Mouse (Mus musculus): Measurements from ENCODE around the gene Mcrs1. TPM values are rescaled to one million over a fixed set of nuclear protein-coding genes. Genes with fewer than 3 reads are reported as not detected.
"Not testable (repeated sequence)": the region's sequence is repeated elsewhere in the genome, so short reads cannot be mapped to it uniquely, and the experiment has no call there.

Gene Mcrs1
- polyA plus RNA-seq, 1 experiment, result 84.9 TPM

- Histone ChIP-seq H3K4me3 (replicated peaks; ENCODE audit: insufficient read depth, low read depth, low read length) (no peak overlapping the region), H3K4me1 (ENCODE audit: control insufficient read depth, insufficient read depth, low read length) (peaks cover 27% of the 10 kb centered on the region), H3K27ac (ENCODE audit: insufficient read depth, low read length) (no peak overlapping the region), H3K27me3 (ENCODE audit: control insufficient read depth, insufficient read depth, low read length) (no peaks in the 10 kb centered on the region)
- WGBS, result 36% methylated on average over 9 of the region's 9 CpGs
- TF ChIP-seq CTCF (IDR thresholded peaks at IDR 0.05; ENCODE audit: borderline replicate concordance, insufficient read depth, low read depth, low read length) (no peak), POLR2A (IDR thresholded peaks at IDR 0.05; ENCODE audit: borderline replicate concordance, insufficient read depth, low read length) (no peak)
- peak in 1 of 2 experiments; percentile 68 for DNase-seq
Measured at GRCm38 (mm10) chr15:99248972-99249371, 2.8 kb downstream of the Mcrs1 start.

- DNase-seq, result peak; percentile 57 to 67
- H3K27me3 ChIP-seq (ENCODE audit: control insufficient read depth, insufficient read depth, low read length); H3K4me3 ChIP-seq (replicated peaks; ENCODE audit: insufficient read depth, low read depth, low read length): not testable (repeated sequence)
- Histone ChIP-seq H3K27ac (ENCODE audit: insufficient read depth, low read length) (peak overlapping the region; percentile 14), H3K4me1 (ENCODE audit: control insufficient read depth, insufficient read depth, low read length) (peaks cover 27% of the 10 kb centered on the region)
- 17% methylated on average over 6 of the region's 6 CpGs for WGBS
Measured at GRCm38 (mm10) chr15:99246736-99247135, 5.0 kb downstream of the Mcrs1 start.

GRCm38 (mm10) chr15:99242045-99242444 lies 9.7 kb downstream of the Mcrs1 start:
- no peak overlapping the region for H3K4me3 ChIP-seq (replicated peaks; ENCODE audit: insufficient read depth, low read depth, low read length)
- TF ChIP-seq CTCF (IDR thresholded peaks at IDR 0.05; ENCODE audit: borderline replicate concordance, insufficient read depth, low read depth, low read length), result no peak
- TF ChIP-seq POLR2A (IDR thresholded peaks at IDR 0.05; ENCODE audit: borderline replicate concordance, insufficient read depth, low read length), result no peak
- no peak for DNase-seq
- no peak overlapping the region for H3K27ac ChIP-seq (ENCODE audit: insufficient read depth, low read length)
- 82% methylated on average over 10 of the region's 10 CpGs for WGBS
- no peaks in the 10 kb centered on the region for H3K27me3 ChIP-seq (ENCODE audit: control insufficient read depth, insufficient read depth, low read length)
- peaks cover 11% of the 10 kb centered on the region for H3K4me1 ChIP-seq (ENCODE audit: control insufficient read depth, insufficient read depth, low read length)

GRCm38 (mm10) chr15:99241249-99241648 lies 10.5 kb downstream of the Mcrs1 start:
- 43% methylated on average over 4 of the region's 4 CpGs for WGBS
- no peak for DNase-seq
- no peak overlapping the region for H3K27ac ChIP-seq (ENCODE audit: insufficient read depth, low read length)
- no peaks in the 10 kb centered on the region for H3K27me3 ChIP-seq (ENCODE audit: control insufficient read depth, insufficient read depth, low read length)
- TF ChIP-seq CTCF (IDR thresholded peaks at IDR 0.05; ENCODE audit: borderline replicate concordance, insufficient read depth, low read depth, low read length), result no peak
- TF ChIP-seq POLR2A (IDR thresholded peaks at IDR 0.05; ENCODE audit: borderline replicate concordance, insufficient read depth, low read length), result no peak
- H3K4me1 ChIP-seq (ENCODE audit: control insufficient read depth, insufficient read depth, low read length), result peaks cover 4% of the 10 kb centered on the region
- no peak overlapping the region for H3K4me3 ChIP-seq (replicated peaks; ENCODE audit: insufficient read depth, low read depth, low read length)

GRCm38 (mm10) chr15:99240129-99240528 lies 11.6 kb downstream of the Mcrs1 start:
- TF ChIP-seq CTCF (IDR thresholded peaks at IDR 0.05; ENCODE audit: borderline replicate concordance, insufficient read depth, low read depth, low read length) (peak; percentile 8; the same call in 1 of the 2 replicates), POLR2A (IDR thresholded peaks at IDR 0.05; ENCODE audit: borderline replicate concordance, insufficient read depth, low read length) (no peak)
- H3K4me1 ChIP-seq (ENCODE audit: control insufficient read depth, insufficient read depth, low read length), result no peaks in the 10 kb centered on the region; the same call in 1 of the 2 replicates
- DNase-seq, result no peak
- no peak overlapping the region for H3K4me3 ChIP-seq (replicated peaks; ENCODE audit: insufficient read depth, low read depth, low read length)
- 72% methylated on average over 4 of the region's 4 CpGs for WGBS
- no peak overlapping the region for H3K27ac ChIP-seq (ENCODE audit: insufficient read depth, low read length)
- no peaks in the 10 kb centered on the region for H3K27me3 ChIP-seq (ENCODE audit: control insufficient read depth, insufficient read depth, low read length)

- Histone ChIP-seq H3K27ac (ENCODE audit: insufficient read depth, low read length) (no peak overlapping the region), H3K4me3 (replicated peaks; ENCODE audit: insufficient read depth, low read depth, low read length) (no peak overlapping the region), H3K4me1 (ENCODE audit: control insufficient read depth, insufficient read depth, low read length) (no peaks in the 10 kb centered on the region; the same call in 1 of the 2 replicates), H3K27me3 (ENCODE audit: control insufficient read depth, insufficient read depth, low read length) (no peaks in the 10 kb centered on the region)
- no peak for TF ChIP-seq POLR2A (IDR thresholded peaks at IDR 0.05; ENCODE audit: borderline replicate concordance, insufficient read depth, low read length)
- no peak for TF ChIP-seq CTCF (IDR thresholded peaks at IDR 0.05; ENCODE audit: borderline replicate concordance, insufficient read depth, low read depth, low read length)
- 80% methylated on average over 11 of the region's 11 CpGs for WGBS
- DNase-seq, result no peak
Measured at GRCm38 (mm10) chr15:99238006-99238405, 13.8 kb downstream of the Mcrs1 start.

- WGBS, result 70% methylated on average over 12 of the region's 12 CpGs
Measured at GRCm38 (mm10) chr15:99234326-99235010, 17.3 kb downstream of the Mcrs1 start.

GRCm38 (mm10) chr15:99233719-99234118 lies 18.0 kb downstream of the Mcrs1 start:
- no peaks in the 10 kb centered on the region; the same call in 1 of the 2 replicates for H3K4me1 ChIP-seq (ENCODE audit: control insufficient read depth, insufficient read depth, low read length)
- 71% methylated on average over 17 of the region's 17 CpGs for WGBS
- no peak for DNase-seq
- no peaks in the 10 kb centered on the region for H3K27me3 ChIP-seq (ENCODE audit: control insufficient read depth, insufficient read depth, low read length)
- TF ChIP-seq POLR2A (IDR thresholded peaks at IDR 0.05; ENCODE audit: borderline replicate concordance, insufficient read depth, low read length), result no peak
- no peak for TF ChIP-seq CTCF (IDR thresholded peaks at IDR 0.05; ENCODE audit: borderline replicate concordance, insufficient read depth, low read depth, low read length)
- no peak overlapping the region for H3K4me3 ChIP-seq (replicated peaks; ENCODE audit: insufficient read depth, low read depth, low read length)
- H3K27ac ChIP-seq (ENCODE audit: insufficient read depth, low read length), result no peak overlapping the region

More at GRCm38 (mm10) chr15:99234326-99235010, 17.3 kb downstream of the Mcrs1 start:
- Histone ChIP-seq H3K27me3 (ENCODE audit: control insufficient read depth, insufficient read depth, low read length) (no peaks in the 10 kb centered on the region), H3K27ac (ENCODE audit: insufficient read depth, low read length) (no peak overlapping the region), H3K4me3 (replicated peaks; ENCODE audit: insufficient read depth, low read depth, low read length) (no peak overlapping the region), H3K4me1 (ENCODE audit: control insufficient read depth, insufficient read depth, low read length) (no peaks in the 10 kb centered on the region; the same call in 1 of the 2 replicates)
- no peak for TF ChIP-seq CTCF (IDR thresholded peaks at IDR 0.05; ENCODE audit: borderline replicate concordance, insufficient read depth, low read depth, low read length)
- no peak for TF ChIP-seq POLR2A (IDR thresholded peaks at IDR 0.05; ENCODE audit: borderline replicate concordance, insufficient read depth, low read length)
- no peak for DNase-seq

Measured in cerebellum, adult 2 months (tissue).